Comparison of ENCODE assay signal across 8 mouse cellular contexts in genomic region chr10:80017361-80017760, GRCm38 (mm10). TPM values are rescaled to one million over a fixed set of nuclear protein-coding genes. Genes with fewer than 3 reads are reported as not detected.
DNase-seq lines count a peak whose midpoint lies in the region; ATAC-seq and TF ChIP-seq lines count a peak whose summit lies in the region.

No protein-coding gene starts in this region.

- H3K4me1 ChIP-seq in limb, embryonic 10.5 days, result peaks cover 53% of the 10 kb centered on the region
- no peaks in the 10 kb centered on the region for H3K4me1 ChIP-seq in forebrain, postnatal 0 days (ENCODE audit: insufficient read depth)

- H3K27me3 ChIP-seq in limb, embryonic 10.5 days (ENCODE audit: low read depth, poor library complexity, severe bottlenecking), result peaks cover 56% of the 10 kb centered on the region
- peaks cover 31% of the 10 kb centered on the region for H3K27me3 ChIP-seq in forebrain, postnatal 0 days (ENCODE audit: insufficient read depth, low read length)

- TF ChIP-seq CTCF in forebrain, postnatal 0 days (IDR thresholded peaks at IDR 0.05; ENCODE audit: low read depth), result no peak

- H3K9ac ChIP-seq in forebrain, postnatal 0 days, result no peak overlapping the region

- peak; percentile 82 for DNase-seq in layer of hippocampus, adult 9-11 months
- DNase-seq in layer of hippocampus, postnatal 10 days (ENCODE audit: low spot score in 2 of 2), result no peak
- DNase-seq in heart, postnatal 25 days (ENCODE audit: low spot score), result peak; percentile 54
- DNase-seq in thymus, postnatal 25 days, result peak; percentile 97
- DNase-seq in urinary bladder, postnatal 25 days (ENCODE audit: low spot score), result no peak
- no peak for DNase-seq in limb, embryonic 10.5 days (ENCODE audit: low spot score)
- no peak for DNase-seq in forebrain, postnatal 0 days

- no peak overlapping the region for H3K4me2 ChIP-seq in forebrain, postnatal 0 days (ENCODE audit: low read depth)

- intact Hi-C loops in heart, postnatal 25 days (cut with DNase I), result no loop called here

- H3K4me3 ChIP-seq in macrophage (ENCODE audit: inconsistent target), result peak overlapping the region; percentile 90
- H3K4me3 ChIP-seq in limb, embryonic 10.5 days, result no peak overlapping the region
- H3K4me3 ChIP-seq in forebrain, postnatal 0 days (ENCODE audit: low read depth, low read length), result no peak overlapping the region

- H3K79me2 ChIP-seq in macrophage (ENCODE audit: inconsistent target), result peaks cover 59% of the 10 kb centered on the region

- peak overlapping the region; percentile 97 for H3K27ac ChIP-seq in macrophage
- H3K27ac ChIP-seq in limb, embryonic 10.5 days, result no peak overlapping the region
- no peak overlapping the region for H3K27ac ChIP-seq in forebrain, postnatal 0 days (ENCODE audit: low read depth, low read length)

- no peak for ATAC-seq in forebrain, postnatal 0 days

- H3K9me3 ChIP-seq in limb, embryonic 10.5 days (replicated peaks), result no peaks in the 10 kb centered on the region
- H3K9me3 ChIP-seq in forebrain, postnatal 0 days (ENCODE audit: low read length), result no peaks in the 10 kb centered on the region

- H3K36me3 ChIP-seq in macrophage (ENCODE audit: inconsistent target), result peaks cover 31% of the 10 kb centered on the region; the same call in 1 of the 2 replicates
- H3K36me3 ChIP-seq in limb, embryonic 10.5 days, result peaks cover 15% of the 10 kb centered on the region
- no peaks in the 10 kb centered on the region for H3K36me3 ChIP-seq in forebrain, postnatal 0 days (ENCODE audit: insufficient read depth)

- 0% methylated on average over 1 of the region's 3 CpGs for WGBS in macrophage (ENCODE audit: missing documents)
- WGBS in limb, embryonic 10.5 days, result 76% methylated on average over 3 of the region's 3 CpGs
- WGBS in forebrain, postnatal 0 days, result 79% methylated on average over 3 of the region's 3 CpGs

RNA-seq across cellular contexts. Expression of gene Arhgap45, which starts 0.9 kb away (rescaled TPM):
- total RNA-seq in layer of hippocampus, postnatal 10 days (2021), result 1 to 10 TPM; 3.3 to 3.8 TPM
- 1 to 10 TPM; 4.7 to 4.9 TPM for total RNA-seq in heart, postnatal 25 days (2021)
- total RNA-seq in macrophage (2018; cell fraction: chromatin; rRNA removed), result 100 to 1,000 TPM in 23 of 26 experiments, 10 to 100 TPM in 3; 60.1 to 650 (median 256) TPM
- total RNA-seq in macrophage (2018; cell fraction: cytosol; rRNA removed), result 100 to 1,000 TPM in 7 of 26 experiments, 10 to 100 TPM in 19; 38.3 to 135 (median 73.0) TPM
- 100 to 1,000 TPM in 19 of 26 experiments, 10 to 100 TPM in 7; 53.9 to 429 (median 152) TPM for total RNA-seq in macrophage (2018; cell fraction: nucleus; rRNA removed)
- polyA plus RNA-seq in macrophage (2018), result 56.2 to 124 TPM (median 74.2 TPM) in 3 replicates
- 14.9 and 15.5 TPM in 2 replicates for polyA plus RNA-seq in limb, embryonic 10.5 days (2016; fragmentation: Nextera tagmentation; extraction: Ambion mirVana)
- 2.3 and 2.4 TPM in 2 replicates for total RNA-seq in forebrain, postnatal 0 days (2014; rRNA removed)
- polyA plus RNA-seq in forebrain, postnatal 0 days (2015; fragmentation: Nextera tagmentation; extraction: Ambion mirVana), result 1.2 and 1.7 TPM in 2 replicates

RNA-seq across cellular contexts. Expression of gene Abca7, which starts 21.1 kb away (rescaled TPM):
- 10 to 100 TPM in 1 of 2 experiments, 1 to 10 TPM in 1; 9.3 to 10.3 TPM for total RNA-seq in layer of hippocampus, postnatal 10 days (2021)
- total RNA-seq in heart, postnatal 25 days (2021), result 1 to 10 TPM; 6.5 to 6.7 TPM
- 10 to 100 TPM; 13.8 to 55.3 (median 40.0) TPM for total RNA-seq in macrophage (2018; cell fraction: chromatin; rRNA removed)
- total RNA-seq in macrophage (2018; cell fraction: cytosol; rRNA removed), result 1 to 10 TPM; 2.5 to 9.0 (median 5.6) TPM
- total RNA-seq in macrophage (2018; cell fraction: nucleus; rRNA removed), result 10 to 100 TPM in 25 of 26 experiments, 1 to 10 TPM in 1; 8.8 to 34.3 (median 23.0) TPM
- 3.3 to 10.6 TPM (median 4.0 TPM) in 3 replicates for polyA plus RNA-seq in macrophage (2018)
- 2.0 and 2.3 TPM in 2 replicates for polyA plus RNA-seq in limb, embryonic 10.5 days (2016; fragmentation: Nextera tagmentation; extraction: Ambion mirVana)
- total RNA-seq in forebrain, postnatal 0 days (2014; rRNA removed), result 6.1 and 6.2 TPM in 2 replicates
- 1.1 TPM in 2 replicates for polyA plus RNA-seq in forebrain, postnatal 0 days (2015; fragmentation: Nextera tagmentation; extraction: Ambion mirVana)

RNA-seq across cellular contexts. Expression of gene Polr2e, which starts 22.2 kb away (rescaled TPM):
- 10 to 100 TPM; 66.9 to 76.7 TPM for total RNA-seq in layer of hippocampus, postnatal 10 days (2021)
- total RNA-seq in heart, postnatal 25 days (2021), result 10 to 100 TPM; 79.3 to 81.2 TPM
- total RNA-seq in macrophage (2018; cell fraction: chromatin; rRNA removed), result 10 to 100 TPM in 15 of 26 experiments, 1 to 10 TPM in 11; 2.7 to 32.6 (median 15.8) TPM
- total RNA-seq in macrophage (2018; cell fraction: cytosol; rRNA removed), result 10 to 100 TPM; 24.1 to 50.6 (median 34.6) TPM
- total RNA-seq in macrophage (2018; cell fraction: nucleus; rRNA removed), result 10 to 100 TPM in 17 of 26 experiments, 1 to 10 TPM in 9; 5.7 to 31.9 (median 11.6) TPM
- 51.6 to 65.8 TPM (median 54.3 TPM) in 3 replicates for polyA plus RNA-seq in macrophage (2018)
- polyA plus RNA-seq in limb, embryonic 10.5 days (2016; fragmentation: Nextera tagmentation; extraction: Ambion mirVana), result 319 and 357 TPM in 2 replicates
- total RNA-seq in forebrain, postnatal 0 days (2014; rRNA removed), result 104 and 129 TPM in 2 replicates
- polyA plus RNA-seq in forebrain, postnatal 0 days (2015; fragmentation: Nextera tagmentation; extraction: Ambion mirVana), result 168 and 184 TPM in 2 replicates

RNA-seq across cellular contexts. Expression of gene Cnn2, which starts 29.0 kb away (rescaled TPM):
- 10 to 100 TPM in 1 of 2 experiments, 1 to 10 TPM in 1; 8.2 to 10.3 TPM for total RNA-seq in layer of hippocampus, postnatal 10 days (2021)
- 10 to 100 TPM; 35.9 to 36.6 TPM for total RNA-seq in heart, postnatal 25 days (2021)
- 10 to 100 TPM in 1 of 26 experiments, 1 to 10 TPM in 15, under 1 TPM in 10; 0.44 to 23.6 (median 1.4) TPM for total RNA-seq in macrophage (2018; cell fraction: chromatin; rRNA removed)
- total RNA-seq in macrophage (2018; cell fraction: cytosol; rRNA removed), result 1 to 10 TPM; 2.0 to 8.6 (median 4.4) TPM
- 1 to 10 TPM in 24 of 26 experiments, under 1 TPM in 2; 0.29 to 5.9 (median 2.2) TPM for total RNA-seq in macrophage (2018; cell fraction: nucleus; rRNA removed)
- 4.0 to 9.8 TPM (median 4.7 TPM) in 3 replicates for polyA plus RNA-seq in macrophage (2018)
- 261 and 301 TPM in 2 replicates for polyA plus RNA-seq in limb, embryonic 10.5 days (2016; fragmentation: Nextera tagmentation; extraction: Ambion mirVana)
- 19.5 and 28.2 TPM in 2 replicates for total RNA-seq in forebrain, postnatal 0 days (2014; rRNA removed)
- 15.7 and 17.0 TPM in 2 replicates for polyA plus RNA-seq in forebrain, postnatal 0 days (2015; fragmentation: Nextera tagmentation; extraction: Ambion mirVana)

RNA-seq across cellular contexts. Expression of gene Gpx4, which starts 29.6 kb away (rescaled TPM):
- 100 to 1,000 TPM; 408 to 448 TPM for total RNA-seq in layer of hippocampus, postnatal 10 days (2021)
- total RNA-seq in heart, postnatal 25 days (2021), result 100 to 1,000 TPM; 691 to 812 TPM
- 100 to 1,000 TPM in 8 of 26 experiments, 10 to 100 TPM in 18; 25.2 to 137 (median 85.2) TPM for total RNA-seq in macrophage (2018; cell fraction: chromatin; rRNA removed)
- total RNA-seq in macrophage (2018; cell fraction: cytosol; rRNA removed), result 100 to 1,000 TPM; 389 to 647 (median 497) TPM
- 100 to 1,000 TPM in 20 of 26 experiments, 10 to 100 TPM in 6; 53.9 to 194 (median 123) TPM for total RNA-seq in macrophage (2018; cell fraction: nucleus; rRNA removed)
- 427 to 512 TPM (median 481 TPM) in 3 replicates for polyA plus RNA-seq in macrophage (2018)
- 589 and 631 TPM in 2 replicates for polyA plus RNA-seq in limb, embryonic 10.5 days (2016; fragmentation: Nextera tagmentation; extraction: Ambion mirVana)
- 401 and 478 TPM in 2 replicates for total RNA-seq in forebrain, postnatal 0 days (2014; rRNA removed)
- polyA plus RNA-seq in forebrain, postnatal 0 days (2015; fragmentation: Nextera tagmentation; extraction: Ambion mirVana), result 644 and 800 TPM in 2 replicates

Comparison
In these comparisons a context has a peak if more than half of its experiments do, and no peak if none do; other contexts are left out.
1. DNase-seq: peak in layer of hippocampus, adult 9-11 months (single experiment), heart, postnatal 25 days (single experiment) and thymus, postnatal 25 days (single experiment); none in layer of hippocampus, postnatal 10 days (0 of 2), urinary bladder, postnatal 25 days (single experiment), limb, embryonic 10.5 days (single experiment) and forebrain, postnatal 0 days (single experiment).